Mouse (Mus musculus) layer of hippocampus, adult 8-10 months (tissue): ENCODE data around the gene Cenpx. TPM values are rescaled to one million over a fixed set of nuclear protein-coding genes. Genes with fewer than 3 reads are reported as not detected.

Experiments
- DNase-seq, 2 experiments: peaks; one replicate each; pipeline ENCODE4 v3.0.0; 2022; ENCODE audit warnings: low spot score in 2 of 2
- total RNA-seq, 4 experiments: library from RNA; stranded (reverse); gene quantifications; 2 replicates each; pipeline ENCODE4 v1.2.4; 2022

The Cenpx gene
- total RNA-seq, 4 experiments from 2014 or later: 12.9 to 22.1 (median 17.2) TPM

DNA sequence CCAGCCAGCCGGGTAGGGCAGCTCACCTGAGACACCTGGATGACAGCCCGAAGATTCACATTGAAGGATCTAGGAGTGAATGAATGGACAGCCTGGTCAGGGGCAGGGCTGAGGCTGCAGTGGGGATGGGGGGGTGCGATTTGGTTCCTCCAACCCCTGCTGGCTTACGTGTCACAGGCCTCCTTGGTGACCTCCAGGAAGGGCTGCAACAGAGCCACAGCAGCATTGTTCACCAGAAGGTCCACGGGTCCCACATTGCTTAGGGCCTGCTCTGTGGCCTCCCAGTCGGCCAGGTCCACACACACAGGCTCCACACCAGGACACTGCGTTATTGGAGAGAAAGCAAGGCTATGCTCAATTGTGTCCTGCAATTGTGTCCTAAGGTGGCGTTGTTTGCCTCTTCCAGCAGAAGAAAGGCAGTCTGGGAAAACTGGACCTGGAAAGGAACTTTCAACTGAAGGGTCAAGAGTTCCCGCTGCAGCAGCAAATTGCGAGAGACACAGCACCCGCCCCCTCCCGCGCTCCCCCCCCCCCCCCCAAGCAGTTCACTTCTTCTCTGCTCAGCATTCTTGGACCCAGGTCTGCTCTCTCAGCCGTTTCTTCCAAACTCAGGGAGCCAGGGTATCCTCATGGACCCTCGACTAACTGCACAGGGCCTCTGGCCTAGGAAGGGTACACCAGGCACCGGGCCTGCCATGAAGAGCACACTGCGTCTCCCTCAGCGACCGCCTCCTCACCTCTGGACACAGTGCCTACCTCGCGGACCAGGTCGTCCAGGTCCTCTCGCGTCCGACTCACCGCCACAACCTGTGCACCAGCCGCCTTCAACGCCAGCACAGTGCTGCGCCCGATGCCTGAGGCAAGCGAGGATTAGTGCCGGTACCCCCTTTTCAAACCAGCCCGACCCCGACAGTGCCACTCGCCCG, 13.0 kb upstream of the Cenpx start:
- DNase-seq: no peak

DNA sequence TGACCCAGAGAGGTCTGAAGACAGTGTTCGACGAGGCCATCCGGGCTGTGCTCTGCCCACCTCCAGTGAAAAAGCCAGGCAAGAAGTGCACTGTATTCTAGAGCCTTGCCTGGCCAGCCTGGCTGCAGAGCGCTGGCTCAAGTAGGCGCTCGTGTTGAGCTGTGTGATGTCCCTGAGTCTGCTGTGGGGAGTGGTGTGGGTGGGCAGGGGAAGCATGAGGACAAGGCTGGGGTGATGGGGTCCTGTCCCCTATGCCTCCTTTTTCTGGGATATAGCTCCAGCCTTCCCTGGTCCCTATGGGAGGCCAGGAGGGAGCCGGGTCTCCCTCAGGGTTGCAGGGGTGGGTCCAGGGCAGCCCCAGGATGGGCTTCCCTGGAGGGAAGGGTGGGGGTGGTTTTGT, 10.0 kb upstream of the Cenpx start:
- no peak for DNase-seq

DNA sequence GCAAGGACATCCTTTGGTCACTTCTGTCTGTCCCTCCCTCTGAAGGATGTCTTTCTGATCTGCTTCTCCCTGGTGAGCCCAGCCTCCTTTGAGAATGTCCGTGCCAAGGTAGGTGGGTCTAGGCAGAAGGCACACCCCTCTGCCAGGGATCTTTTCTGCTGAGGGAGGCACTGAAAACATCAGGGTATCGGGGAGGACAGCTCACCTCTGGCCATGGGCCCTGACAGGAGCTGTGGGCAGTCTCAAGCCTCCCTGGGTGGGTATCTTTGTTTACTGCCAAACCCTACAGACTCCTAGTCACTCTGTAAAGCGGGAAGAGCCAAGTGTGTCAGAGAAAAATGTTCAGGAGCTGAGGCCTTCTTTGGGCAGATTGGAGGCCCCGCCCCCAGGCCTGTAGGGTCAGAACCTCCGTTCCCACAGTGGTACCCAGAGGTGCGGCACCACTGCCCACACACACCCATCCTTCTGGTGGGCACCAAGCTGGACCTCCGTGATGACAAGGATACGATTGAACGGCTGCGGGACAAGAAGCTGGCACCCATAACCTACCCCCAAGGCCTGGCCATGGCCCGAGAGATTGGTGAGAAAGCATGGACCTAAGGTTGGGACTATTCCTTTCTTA, 9.3 kb upstream of the Cenpx start:
- DNase-seq: no peak

DNA sequence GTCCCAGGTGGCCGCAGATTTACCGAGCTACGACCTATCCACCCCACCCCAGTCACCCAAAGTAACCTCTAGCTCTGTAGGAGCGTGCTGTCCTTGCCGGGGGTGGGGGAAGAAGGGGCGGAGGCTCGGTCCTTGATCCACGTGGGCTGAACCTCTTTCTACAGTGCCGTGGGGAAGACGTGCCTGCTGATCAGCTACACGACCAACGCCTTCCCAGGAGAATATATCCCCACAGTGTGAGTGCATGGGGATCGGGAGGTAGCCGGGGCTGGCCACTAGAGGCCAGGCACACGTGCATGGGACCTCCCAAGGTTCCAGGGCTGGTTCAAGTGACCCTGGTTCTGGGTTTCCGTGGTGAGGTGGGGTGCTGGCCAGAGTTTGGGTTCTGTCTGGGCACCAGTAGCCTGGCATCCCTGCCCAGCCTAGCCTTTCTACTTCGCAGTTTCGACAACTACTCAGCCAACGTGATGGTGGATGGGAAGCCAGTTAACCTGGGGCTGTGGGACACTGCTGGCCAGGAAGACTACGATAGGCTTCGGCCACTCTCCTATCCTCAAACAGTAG, 8.6 kb upstream of the Cenpx start:
- no peak for DNase-seq

DNA sequence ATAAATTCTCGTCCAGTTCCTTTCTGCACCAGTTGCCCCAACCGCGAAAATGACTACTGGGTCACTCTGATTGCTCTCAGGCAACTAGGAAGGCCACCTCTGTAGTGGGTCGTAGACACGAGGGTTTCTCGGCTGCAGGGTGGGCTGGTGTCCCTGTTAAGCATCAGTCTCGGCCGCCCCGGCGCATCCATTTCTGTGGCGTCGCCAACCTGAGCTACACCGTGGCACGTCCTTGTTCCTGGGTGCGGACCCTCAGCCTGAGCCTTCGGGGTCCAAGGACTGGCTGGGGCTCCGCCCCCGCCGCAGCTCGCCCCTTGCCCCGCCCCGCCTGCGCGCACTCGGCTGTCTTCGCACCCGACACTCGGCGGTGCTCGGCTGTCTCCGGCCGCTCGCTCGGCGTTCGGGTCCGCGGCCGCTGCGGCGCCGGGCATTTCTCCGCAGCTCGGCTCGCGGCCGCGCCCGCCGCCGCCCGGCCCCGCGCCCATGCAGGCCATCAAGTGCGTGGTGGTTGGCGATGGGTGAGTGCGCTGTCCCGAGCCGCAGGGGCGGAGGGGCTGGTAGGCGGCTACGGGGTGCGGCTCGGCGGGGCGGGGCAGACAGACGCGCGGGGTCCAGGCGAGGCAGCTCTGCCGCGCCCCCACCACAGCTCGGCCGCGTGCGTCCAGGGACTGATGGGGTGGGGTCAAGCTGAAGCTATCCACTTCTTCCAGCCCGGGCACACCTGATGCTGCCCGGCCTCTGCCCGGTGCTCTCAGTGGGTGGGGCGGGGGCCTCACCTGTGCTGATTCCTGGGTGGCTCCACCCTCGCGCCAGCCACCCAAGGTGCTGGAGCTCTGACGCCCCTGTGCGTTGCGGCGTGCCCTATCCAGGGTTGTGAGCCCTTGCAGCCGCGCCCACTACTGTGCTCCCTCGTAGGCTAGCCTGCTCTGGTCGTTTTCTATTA, 7.9 kb upstream of the Cenpx start, which contains the start of gene Rac3:
TSS of gene Rac3 (plus strand) at position 347 of the 943 bp plus-strand sequence.
- DNase-seq: peak in 1 of 2 experiments; percentile 51

DNA sequence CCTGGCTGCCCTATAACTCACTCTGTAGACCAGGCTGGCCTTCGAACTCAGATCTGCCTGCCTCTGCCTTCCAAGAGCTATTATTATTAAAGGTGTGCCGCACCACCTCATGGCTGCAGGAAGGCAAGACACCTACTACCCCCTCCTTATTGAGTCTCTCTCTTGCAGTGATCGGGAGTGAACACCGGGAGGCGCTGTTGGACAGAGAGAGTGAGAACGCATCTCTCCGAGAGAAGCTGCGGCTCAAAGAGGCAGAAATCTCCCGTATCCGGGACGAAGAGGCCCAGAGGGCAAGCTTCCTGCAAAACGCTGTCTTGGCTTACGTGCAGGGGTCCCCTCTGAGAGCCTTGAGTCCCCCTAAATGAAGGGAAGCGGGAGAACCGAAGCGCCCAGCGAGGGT, 6.9 kb upstream of the Cenpx start:
- DNase-seq: peak; percentile 79 to 85

DNA sequence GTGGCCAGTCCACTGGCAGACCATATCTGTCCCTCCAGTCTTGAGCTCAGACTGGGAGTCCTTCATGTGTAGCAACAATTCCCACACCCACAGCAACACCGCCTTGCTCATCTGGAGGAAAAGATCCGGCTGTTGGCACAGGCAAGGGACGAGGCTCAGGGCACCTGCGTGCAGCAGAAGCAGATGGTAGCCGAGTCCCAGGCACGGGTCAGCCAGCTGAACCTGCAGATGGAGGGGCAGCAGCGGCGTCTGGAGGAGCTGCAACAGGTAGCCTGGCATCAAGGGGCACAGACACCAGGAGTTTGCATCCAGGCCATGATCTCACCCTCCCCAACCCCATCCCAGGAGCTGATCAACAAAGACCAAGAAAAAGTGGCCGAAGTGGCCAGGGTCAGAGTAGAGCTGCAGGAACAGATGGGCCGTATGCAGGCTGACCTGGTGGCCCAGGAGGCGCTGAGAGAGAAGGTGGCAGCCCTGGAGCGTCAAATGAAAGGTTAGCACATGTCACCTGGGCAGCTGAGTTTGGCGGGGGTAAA, 6.4 kb upstream of the Cenpx start:
- DNase-seq: no peak

DNA sequence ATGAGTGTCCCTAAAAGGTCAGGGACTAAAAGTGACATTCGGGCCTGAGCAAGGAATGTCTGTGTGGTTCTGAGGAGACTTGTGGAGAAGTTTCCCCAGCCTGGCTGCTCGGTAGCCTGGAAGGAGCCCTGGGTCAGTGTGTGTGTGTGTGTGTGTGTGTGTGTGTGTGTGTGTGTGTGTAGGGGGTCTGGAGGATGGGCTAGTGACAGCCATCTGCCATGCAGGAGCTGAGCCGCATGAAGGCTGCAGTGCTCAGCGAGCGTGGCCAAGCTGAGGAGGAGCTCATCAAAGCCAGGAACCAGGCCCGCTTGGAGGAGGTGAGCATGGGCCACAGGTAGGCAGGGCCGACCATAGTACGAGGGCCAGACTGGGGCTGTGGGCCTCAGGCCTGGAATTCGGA, 5.7 kb upstream of the Cenpx start:
- no peak for DNase-seq

DNA sequence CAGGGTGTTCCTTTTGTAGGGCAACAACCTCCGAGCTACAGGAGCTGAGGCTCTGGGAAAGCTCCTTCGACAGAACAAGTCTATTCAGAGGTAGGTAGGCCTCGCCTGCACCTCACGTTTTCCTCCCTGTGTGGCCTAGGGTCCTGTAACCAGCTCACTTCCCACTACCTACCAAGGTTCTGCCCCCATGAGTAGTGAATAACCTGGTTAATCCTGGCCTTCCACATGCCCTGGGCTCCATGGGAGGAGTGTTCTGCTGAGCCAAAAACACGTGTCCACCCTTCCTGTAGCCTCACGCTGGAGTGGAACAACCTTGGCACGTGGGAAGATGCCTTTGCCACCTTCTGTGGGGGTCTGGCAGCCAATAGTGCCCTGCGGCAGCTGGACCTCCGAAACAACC, 1.6 kb upstream of the Cenpx start:
- DNase-seq: no peak

DNA sequence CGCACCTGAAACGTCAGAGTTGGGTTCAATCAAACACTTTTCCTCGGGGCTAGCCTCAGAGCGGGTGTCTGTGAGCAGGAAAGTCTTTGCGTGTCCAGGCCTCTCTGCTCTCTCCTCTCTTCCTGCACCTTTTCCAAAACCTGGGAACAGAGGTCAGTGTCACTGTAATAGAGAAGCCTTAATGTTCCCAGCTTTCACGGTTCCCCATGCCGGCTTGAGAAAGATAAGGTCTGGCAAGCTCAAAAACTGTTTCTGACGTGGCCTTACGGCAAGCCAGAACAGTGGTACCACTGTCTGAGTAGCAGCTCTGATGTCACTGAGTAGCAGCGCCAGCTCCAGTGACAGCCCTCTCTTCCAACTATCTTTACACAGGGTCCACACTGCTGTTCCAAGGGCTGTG, 1.0 kb upstream of the Cenpx start:
- DNase-seq: no peak

DNA sequence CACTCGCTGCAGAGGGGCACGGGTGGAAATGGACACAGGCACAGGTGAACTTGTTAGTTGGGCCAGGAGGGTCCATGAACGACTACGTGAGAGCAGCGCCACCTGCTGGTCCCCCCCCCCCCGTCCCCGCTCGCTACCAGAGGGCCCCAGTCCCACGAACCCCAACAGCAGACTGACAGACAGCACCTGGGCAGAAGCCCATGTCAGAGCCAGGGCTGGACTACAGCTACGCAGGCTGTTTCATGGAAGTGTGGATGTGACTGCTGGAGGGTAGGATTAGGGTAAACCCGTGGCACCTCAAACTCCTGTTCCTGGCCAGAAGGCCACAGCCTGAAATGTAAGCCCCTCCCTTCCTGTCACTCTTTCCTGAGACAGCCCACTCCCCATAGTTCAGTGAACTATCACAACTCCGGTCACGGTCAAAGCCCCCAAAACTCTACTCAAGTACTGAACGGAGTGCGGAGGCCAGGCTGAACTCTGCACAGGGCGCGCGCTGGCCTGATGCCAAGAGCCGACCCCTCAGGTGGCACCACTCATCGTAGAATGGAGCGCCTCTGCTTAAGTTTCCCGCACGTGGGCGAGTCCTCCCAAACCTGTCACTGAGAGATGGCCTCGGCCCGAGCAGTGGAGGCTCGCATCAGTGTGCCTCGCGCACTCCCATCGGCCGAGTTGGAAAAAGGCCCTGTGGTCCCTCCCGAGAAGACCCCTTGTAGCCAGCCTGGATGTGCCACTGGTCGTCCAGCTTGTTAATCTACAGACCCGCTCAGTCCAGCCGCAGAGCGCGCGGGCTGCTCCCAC, 568 bp downstream of the Cenpx start:
- peak in 1 of 2 experiments; percentile 61 for DNase-seq

DNA sequence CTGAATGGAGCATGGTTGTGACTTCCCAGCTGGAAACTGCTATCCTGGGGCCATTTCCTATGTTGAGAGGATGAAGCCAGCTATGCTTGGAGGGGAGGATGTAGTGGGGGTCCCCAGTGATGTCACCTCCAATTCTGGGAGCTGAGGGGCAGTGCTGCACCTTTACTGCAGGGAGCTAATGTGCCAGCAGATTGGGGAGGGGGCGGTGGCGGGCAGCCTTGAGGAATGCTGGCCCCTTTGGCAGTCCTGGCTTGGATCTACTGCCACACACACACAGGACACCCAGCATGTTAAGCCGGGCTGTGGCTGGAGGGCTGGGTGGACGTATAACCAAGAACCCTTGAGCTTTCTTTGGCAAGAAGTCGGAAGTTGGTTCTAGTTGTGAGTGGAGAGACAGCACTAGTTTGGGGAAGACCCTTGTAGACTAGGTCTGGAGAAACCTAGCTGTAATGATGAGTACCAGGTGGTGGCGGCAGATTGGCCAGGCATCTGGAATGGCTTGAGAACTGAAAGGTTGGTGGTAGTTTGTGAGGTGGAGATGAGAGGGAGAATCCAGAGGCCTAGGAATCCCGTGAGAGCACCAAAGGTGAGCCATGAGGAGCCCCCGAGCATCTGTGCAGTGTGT, 1.4 kb downstream of the Cenpx start:
- DNase-seq: no peak

DNA sequence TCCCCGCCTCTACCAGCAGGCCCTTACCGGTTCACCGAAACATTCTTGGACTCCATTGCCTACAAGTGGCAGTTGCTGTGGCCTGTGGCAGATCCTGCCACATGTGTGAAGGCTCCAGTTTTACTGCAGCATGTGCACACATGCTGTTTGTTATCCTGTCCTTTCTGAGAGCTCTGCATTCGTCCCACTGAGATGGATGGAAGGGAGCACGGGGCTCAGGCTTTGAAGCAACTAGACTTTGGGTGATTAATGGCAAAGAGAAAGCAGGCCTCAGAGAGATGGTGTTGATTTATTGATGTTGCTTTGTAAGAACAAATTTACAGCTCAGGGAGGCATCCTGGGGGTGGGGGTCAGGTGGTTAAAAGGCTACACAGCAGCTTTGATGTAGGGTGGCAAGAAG, 2.9 kb downstream of the Cenpx start:
- DNase-seq: no peak

DNA sequence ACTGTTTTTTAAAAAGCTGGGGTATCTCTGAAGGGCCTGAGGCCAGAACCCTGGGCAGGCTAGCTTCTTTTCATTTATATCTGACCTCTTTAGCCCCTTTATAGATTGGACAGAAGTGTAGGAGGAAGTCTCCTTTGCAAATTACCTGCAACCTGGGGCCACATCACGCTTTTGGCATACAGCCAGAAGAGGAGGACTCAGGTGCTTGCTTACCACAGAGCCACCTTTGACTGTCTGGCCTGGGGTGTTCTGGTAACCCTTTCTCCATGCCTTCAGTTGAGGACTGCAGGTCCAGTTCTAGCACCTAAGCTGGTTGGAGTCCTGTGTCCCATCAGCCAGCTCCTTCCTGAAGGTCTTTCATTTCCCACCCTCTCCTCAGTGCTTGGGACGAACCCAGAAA, 4.0 kb downstream of the Cenpx start:
- no peak for DNase-seq

DNA sequence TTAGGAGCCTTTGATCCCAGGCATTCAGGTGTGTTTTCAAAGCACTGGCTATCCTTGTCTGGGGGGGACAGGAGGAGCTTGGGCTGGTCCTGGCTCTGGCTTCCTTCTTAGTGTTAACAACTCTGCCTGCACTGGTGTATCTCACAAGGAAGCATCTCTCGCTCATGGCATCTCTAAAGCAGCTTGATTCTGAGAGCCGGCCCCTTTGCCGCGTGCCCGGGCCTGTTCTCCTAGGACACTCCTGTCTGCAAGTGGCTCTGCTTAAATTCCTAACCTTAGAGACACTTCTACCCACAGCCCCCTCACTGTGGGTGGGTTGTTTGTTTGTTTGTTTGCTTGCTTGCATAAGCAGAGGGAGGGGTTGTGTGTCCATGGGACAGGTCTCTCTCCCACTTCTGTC, 5.6 kb downstream of the Cenpx start:
- no peak for DNase-seq

DNA sequence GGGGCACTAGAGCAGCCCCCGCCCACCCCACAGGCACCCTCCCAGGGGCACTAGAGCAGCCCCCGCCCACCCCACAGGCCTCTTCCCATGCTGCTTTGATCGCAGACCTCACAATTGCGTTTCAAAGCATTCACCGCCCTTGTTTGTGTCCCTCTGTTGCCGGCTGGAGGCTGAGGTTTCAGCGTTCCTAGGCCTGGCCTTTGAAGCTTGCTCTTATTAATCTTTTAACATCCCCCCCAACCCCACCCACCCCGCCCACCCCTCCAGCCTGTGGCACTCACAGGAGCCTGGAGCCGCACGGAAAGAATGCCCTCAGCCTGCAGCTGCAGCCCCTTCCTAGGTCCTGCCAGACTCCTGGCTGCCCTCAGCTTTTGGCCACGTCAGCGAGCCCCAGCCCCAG, 6.3 kb downstream of the Cenpx start:
- no peak for DNase-seq

DNA sequence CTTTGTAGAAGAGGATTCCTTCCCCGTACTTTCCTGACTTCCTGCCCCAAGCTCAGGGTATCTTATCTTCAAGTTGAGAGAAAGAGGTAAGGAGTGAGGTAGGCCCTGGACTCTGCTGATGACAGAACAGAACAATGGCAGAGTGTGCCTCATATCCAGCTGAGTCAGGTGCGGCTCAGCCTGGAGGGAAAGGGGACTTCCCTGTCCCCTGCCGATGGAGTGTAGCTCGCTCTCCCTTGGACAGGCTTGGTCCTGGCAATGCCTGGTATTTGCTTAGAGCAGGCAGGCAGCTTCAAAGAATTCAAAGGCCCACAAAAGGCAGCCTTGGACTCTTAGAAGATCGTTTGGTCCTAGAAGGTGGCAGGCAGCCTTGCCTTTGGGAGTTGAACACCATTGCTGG, 7.4 kb downstream of the Cenpx start:
- no peak for DNase-seq

DNA sequence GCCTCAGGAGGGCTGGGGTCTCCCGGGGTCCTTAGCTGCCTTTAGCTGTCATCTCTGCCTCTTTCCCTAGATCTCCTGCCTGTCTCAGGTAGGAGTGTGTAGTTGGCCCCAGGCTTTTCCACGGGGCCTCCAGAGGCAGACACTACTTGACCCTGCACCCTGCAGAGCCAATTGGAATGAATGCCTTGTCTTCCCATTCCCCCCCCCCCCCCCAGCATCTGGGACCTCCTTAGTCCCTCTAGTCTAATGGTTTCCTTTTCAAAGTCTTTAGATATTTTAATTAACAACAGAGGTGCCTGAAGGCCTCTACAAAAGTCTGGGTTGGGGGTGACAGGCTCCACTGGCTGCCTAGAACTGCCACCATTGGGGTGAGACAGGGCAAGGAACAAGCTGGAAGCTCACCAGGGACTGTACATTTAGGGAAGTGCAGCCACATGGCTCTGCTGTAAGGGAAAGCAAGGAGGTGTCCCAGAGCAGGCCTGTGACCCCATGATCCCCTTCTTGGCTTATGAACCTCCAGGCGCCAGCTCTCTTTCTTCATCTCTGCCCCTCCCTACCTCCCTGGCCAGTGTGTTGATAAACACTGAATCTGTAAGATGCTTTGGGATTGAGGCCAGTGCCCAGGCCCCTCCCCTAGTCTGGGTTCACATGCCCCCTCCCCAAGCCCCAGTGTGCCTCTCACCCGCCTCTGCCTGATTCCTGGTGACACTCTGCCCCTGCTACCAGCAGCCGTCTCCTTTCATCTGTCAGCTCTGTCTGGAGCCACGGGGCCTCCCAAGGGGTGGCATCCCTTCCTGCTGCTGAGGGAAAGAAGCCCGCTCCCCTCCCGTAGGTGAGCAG, 8.8 kb downstream of the Cenpx start:
- no peak for DNase-seq
